Mouse (Mus musculus): ENCODE measurements around the gene Ogg1. TPM values are rescaled to one million over a fixed set of nuclear protein-coding genes. Genes with fewer than 3 reads are reported as not detected.

Ogg1 gene
- polyA plus RNA-seq, 1 experiment from 2014 or later, result 5.4 TPM

GRCm38 (mm10) chr6:113350538-113350937, 23.8 kb downstream of the Ogg1 start:
- Histone ChIP-seq H3K4me3 (replicated peaks) (no peak overlapping the region), H3K9me3 (replicated peaks) (no peaks in the 10 kb centered on the region), H3K27ac (replicated peaks) (no peak overlapping the region), H3K9ac (no peak overlapping the region), H3K4me1 (replicated peaks) (no peaks in the 10 kb centered on the region), H3K4me2 (no peak overlapping the region), H3K27me3 (no peaks in the 10 kb centered on the region), H3K36me3 (replicated peaks) (no peaks in the 10 kb centered on the region)
- no peak for ATAC-seq (ENCODE audit: insufficient read depth)

GRCm38 (mm10) chr6:113351161-113351560, 24.4 kb downstream of the Ogg1 start:
- Histone ChIP-seq H3K9ac (no peak overlapping the region), H3K9me3 (replicated peaks) (no peaks in the 10 kb centered on the region), H3K4me1 (replicated peaks) (no peaks in the 10 kb centered on the region), H3K27ac (replicated peaks) (peak overlapping the region; percentile 25; the same call in 1 of the 2 replicates), H3K36me3 (replicated peaks) (no peaks in the 10 kb centered on the region), H3K4me2 (peak overlapping the region; percentile 3; the same call in 1 of the 2 replicates), H3K27me3 (no peaks in the 10 kb centered on the region), H3K4me3 (replicated peaks) (no peak overlapping the region)
- ATAC-seq (ENCODE audit: insufficient read depth), result no peak
- 64% methylated on average over 1 of the region's 1 CpGs for WGBS (ENCODE audit: insufficient replicate concordance)

GRCm38 (mm10) chr6:113351653-113352052, 24.9 kb downstream of the Ogg1 start:
- H3K27me3 ChIP-seq, result no peaks in the 10 kb centered on the region
- H3K4me2 ChIP-seq, result peak overlapping the region; percentile 3; the same call in 1 of the 2 replicates
- ATAC-seq (ENCODE audit: insufficient read depth), result no peak
- no peak overlapping the region for H3K9ac ChIP-seq
- no peak overlapping the region for H3K4me3 ChIP-seq (replicated peaks)
- H3K9me3 ChIP-seq (replicated peaks), result no peaks in the 10 kb centered on the region
- WGBS (ENCODE audit: insufficient replicate concordance), result 21% methylated on average over 10 of the region's 10 CpGs
- peak overlapping the region; percentile 25; the same call in 1 of the 2 replicates for H3K27ac ChIP-seq (replicated peaks)
- no peaks in the 10 kb centered on the region for H3K36me3 ChIP-seq (replicated peaks)
- no peaks in the 10 kb centered on the region for H3K4me1 ChIP-seq (replicated peaks)

GRCm38 (mm10) chr6:113352820-113353219, 26.0 kb downstream of the Ogg1 start:
- no peaks in the 10 kb centered on the region for H3K36me3 ChIP-seq (replicated peaks)
- H3K9ac ChIP-seq, result no peak overlapping the region
- H3K4me3 ChIP-seq (replicated peaks), result no peak overlapping the region
- H3K27me3 ChIP-seq, result no peaks in the 10 kb centered on the region
- ATAC-seq (ENCODE audit: insufficient read depth), result no peak
- H3K9me3 ChIP-seq (replicated peaks), result no peaks in the 10 kb centered on the region
- no peak overlapping the region for H3K27ac ChIP-seq (replicated peaks)
- H3K4me2 ChIP-seq, result no peak overlapping the region
- H3K4me1 ChIP-seq (replicated peaks), result no peaks in the 10 kb centered on the region
- 54% methylated on average over 3 of the region's 3 CpGs for WGBS (ENCODE audit: insufficient replicate concordance)

- Histone ChIP-seq H3K9ac (no peak overlapping the region), H3K4me1 (replicated peaks) (no peaks in the 10 kb centered on the region), H3K36me3 (replicated peaks) (no peaks in the 10 kb centered on the region), H3K9me3 (replicated peaks) (no peaks in the 10 kb centered on the region), H3K4me2 (no peak overlapping the region), H3K27me3 (no peaks in the 10 kb centered on the region), H3K27ac (replicated peaks) (no peak overlapping the region), H3K4me3 (replicated peaks) (no peak overlapping the region)
- WGBS (ENCODE audit: insufficient replicate concordance), result 39% methylated on average over 3 of the region's 3 CpGs
- ATAC-seq (ENCODE audit: insufficient read depth), result no peak
These were observed 26.9 kb downstream of the Ogg1 start for GRCm38 (mm10) chr6:113353696-113354095.

GRCm38 (mm10) chr6:113361476-113361875, 34.7 kb downstream of the Ogg1 start:
- no peak for ATAC-seq (ENCODE audit: insufficient read depth)
- H3K9me3 ChIP-seq (replicated peaks), result no peaks in the 10 kb centered on the region

GRCm38 (mm10) chr6:113362241-113362640, 35.5 kb downstream of the Ogg1 start:
- Histone ChIP-seq H3K4me2 (no peak overlapping the region), H3K36me3 (replicated peaks) (peaks cover 10% of the 10 kb centered on the region), H3K27ac (replicated peaks) (no peak overlapping the region), H3K4me1 (replicated peaks) (no peaks in the 10 kb centered on the region), H3K4me3 (replicated peaks) (no peak overlapping the region), H3K9ac (no peak overlapping the region), H3K9me3 (replicated peaks) (no peaks in the 10 kb centered on the region), H3K27me3 (no peaks in the 10 kb centered on the region)
- 87% methylated on average over 1 of the region's 1 CpGs for WGBS (ENCODE audit: insufficient replicate concordance)
- no peak for ATAC-seq (ENCODE audit: insufficient read depth)

More at GRCm38 (mm10) chr6:113361476-113361875, 34.7 kb downstream of the Ogg1 start:
- Histone ChIP-seq H3K36me3 (replicated peaks) (peaks cover 3% of the 10 kb centered on the region; the same call in 1 of the 2 replicates), H3K27me3 (no peaks in the 10 kb centered on the region), H3K9ac (no peak overlapping the region), H3K4me1 (replicated peaks) (no peaks in the 10 kb centered on the region), H3K27ac (replicated peaks) (no peak overlapping the region), H3K4me2 (no peak overlapping the region), H3K4me3 (replicated peaks) (no peak overlapping the region)
- WGBS (ENCODE audit: insufficient replicate concordance), result 66% methylated on average over 4 of the region's 4 CpGs

GRCm38 (mm10) chr6:113364518-113365135, 37.9 kb downstream of the Ogg1 start:
- no peaks in the 10 kb centered on the region for H3K27me3 ChIP-seq
- no peaks in the 10 kb centered on the region for H3K9me3 ChIP-seq (replicated peaks)
- ATAC-seq (ENCODE audit: insufficient read depth), result no peak
- WGBS (ENCODE audit: insufficient replicate concordance), result 66% methylated on average over 8 of the region's 8 CpGs
- no peak overlapping the region for H3K9ac ChIP-seq
- no peak overlapping the region for H3K4me2 ChIP-seq
- no peak overlapping the region for H3K27ac ChIP-seq (replicated peaks)
- no peaks in the 10 kb centered on the region for H3K4me1 ChIP-seq (replicated peaks)
- peaks cover 27% of the 10 kb centered on the region for H3K36me3 ChIP-seq (replicated peaks)
- no peak overlapping the region for H3K4me3 ChIP-seq (replicated peaks)

GRCm38 (mm10) chr6:113366639-113367038, 39.9 kb downstream of the Ogg1 start:
- WGBS (ENCODE audit: insufficient replicate concordance), result 87% methylated on average over 6 of the region's 6 CpGs
- H3K4me1 ChIP-seq (replicated peaks), result no peaks in the 10 kb centered on the region
- no peak overlapping the region for H3K27ac ChIP-seq (replicated peaks)
- H3K9ac ChIP-seq, result no peak overlapping the region
- peaks cover 47% of the 10 kb centered on the region for H3K36me3 ChIP-seq (replicated peaks)
- no peak for ATAC-seq (ENCODE audit: insufficient read depth)
- no peak overlapping the region for H3K4me3 ChIP-seq (replicated peaks)
- no peaks in the 10 kb centered on the region for H3K9me3 ChIP-seq (replicated peaks)
- H3K4me2 ChIP-seq, result no peak overlapping the region
- H3K27me3 ChIP-seq, result no peaks in the 10 kb centered on the region

GRCm38 (mm10) chr6:113367574-113367973, 40.8 kb downstream of the Ogg1 start:
- no peak for ATAC-seq (ENCODE audit: insufficient read depth)
- no peak overlapping the region for H3K27ac ChIP-seq (replicated peaks)
- 98% methylated on average over 1 of the region's 1 CpGs for WGBS (ENCODE audit: insufficient replicate concordance)

GRCm38 (mm10) chr6:113368124-113368523, 41.4 kb downstream of the Ogg1 start:
- H3K4me3 ChIP-seq (replicated peaks), result no peak overlapping the region
- H3K9me3 ChIP-seq (replicated peaks), result no peaks in the 10 kb centered on the region
- no peak overlapping the region for H3K9ac ChIP-seq
- peaks cover 62% of the 10 kb centered on the region for H3K36me3 ChIP-seq (replicated peaks)
- peaks cover 9% of the 10 kb centered on the region for H3K4me1 ChIP-seq (replicated peaks)
- no peak overlapping the region for H3K27ac ChIP-seq (replicated peaks)
- H3K27me3 ChIP-seq, result no peaks in the 10 kb centered on the region
- no peak for ATAC-seq (ENCODE audit: insufficient read depth)
- WGBS (ENCODE audit: insufficient replicate concordance), result 84% methylated on average over 7 of the region's 7 CpGs
- H3K4me2 ChIP-seq, result no peak overlapping the region

More at GRCm38 (mm10) chr6:113367574-113367973, 40.8 kb downstream of the Ogg1 start:
- H3K4me1 ChIP-seq (replicated peaks), result peaks cover 3% of the 10 kb centered on the region
- H3K4me3 ChIP-seq (replicated peaks), result no peak overlapping the region
- no peaks in the 10 kb centered on the region for H3K27me3 ChIP-seq
- H3K36me3 ChIP-seq (replicated peaks), result peaks cover 57% of the 10 kb centered on the region
- no peaks in the 10 kb centered on the region for H3K9me3 ChIP-seq (replicated peaks)
- H3K9ac ChIP-seq, result no peak overlapping the region
- no peak overlapping the region for H3K4me2 ChIP-seq

GRCm38 (mm10) chr6:113368577-113368976, 41.8 kb downstream of the Ogg1 start:
- Histone ChIP-seq H3K36me3 (replicated peaks) (peaks cover 67% of the 10 kb centered on the region), H3K4me1 (replicated peaks) (peaks cover 13% of the 10 kb centered on the region), H3K27me3 (no peaks in the 10 kb centered on the region), H3K9me3 (replicated peaks) (no peaks in the 10 kb centered on the region), H3K4me3 (replicated peaks) (no peak overlapping the region), H3K27ac (replicated peaks) (no peak overlapping the region), H3K4me2 (no peak overlapping the region), H3K9ac (no peak overlapping the region)
- no peak for ATAC-seq (ENCODE audit: insufficient read depth)
- WGBS (ENCODE audit: insufficient replicate concordance), result 80% methylated on average over 5 of the region's 5 CpGs
